Mouse (Mus musculus) heart, adult 2 months (tissue): Measurements from ENCODE around the gene Dap. TPM values are rescaled to one million over a fixed set of nuclear protein-coding genes. Genes with fewer than 3 reads are reported as not detected.
A peak's percentile ranks its signal among the peaks of the same experiment; 100 is the strongest.

ENCODE experiments used
- DNase-seq, 2 experiments: peaks; one replicate each; pipeline ENCODE4 v3.0.0; 2021
- H3K27ac ChIP-seq: fragments of 200-600 bp; 2 replicates; pipeline ENCODE4 v1.8.1; 2022
- H3K27me3 ChIP-seq: fragments of 200-500 bp; 2 replicates; pipeline ENCODE4 v1.6.1; 2012; ENCODE audit warnings: mild to moderate bottlenecking, low read length, inconsistent platforms, mixed read lengths; ENCODE audit not compliant: control insufficient read depth, insufficient read depth
- H3K36me3 ChIP-seq: fragments of 200-500 bp; 2 replicates; pipeline ENCODE4 v1.6.1; 2012; ENCODE audit warnings: low read length, inconsistent platforms; ENCODE audit not compliant: control insufficient read depth, insufficient read depth
- H3K4me1 ChIP-seq: fragments of 200-500 bp; 2 replicates; pipeline ENCODE4 v1.6.1; 2011; ENCODE audit warnings: low read length; ENCODE audit not compliant: control insufficient read depth, insufficient read depth
- H3K4me3 ChIP-seq: fragments of 200-600 bp; 2 replicates; pipeline ENCODE4 v1.8.1; 2022
- H3K79me2 ChIP-seq: fragments of 200-500 bp; replicated peaks from 2 replicates; pipeline ENCODE4 v1.6.1; 2012; ENCODE audit warnings: mild to moderate bottlenecking, inconsistent platforms, low read length, moderate library complexity, mixed read lengths; ENCODE audit not compliant: control insufficient read depth, insufficient read depth
- H3K9ac ChIP-seq: fragments of 200-500 bp; 2 replicates; pipeline ENCODE4 v1.6.1; 2012; ENCODE audit warnings: low read depth, mild to moderate bottlenecking, control low read depth, inconsistent platforms, low read length, mixed read lengths
- CTCF ChIP-seq: fragments of 200-600 bp; IDR thresholded peaks from 2 replicates; pipeline ENCODE4 v1.8.1; 2022; ENCODE audit warnings: antibody characterized with exemption, mild to moderate bottlenecking, moderate library complexity
- EP300 ChIP-seq: fragments of 200-500 bp; IDR thresholded peaks from 2 replicates; pipeline ENCODE4 v1.6.1; 2011; ENCODE audit warnings: low read depth, low read length, control low read depth; ENCODE audit not compliant: insufficient read depth
- POLR2A ChIP-seq: fragments of 200-500 bp; IDR thresholded peaks from 2 replicates; pipeline ENCODE4 v1.6.1; 2011; ENCODE audit warnings: mild to moderate bottlenecking, low read depth, low read length, control low read depth; ENCODE audit not compliant: insufficient read depth
- WGBS: fragments of 180-500 bp; shearing (Covaris S2); methylation state at CpG from one replicate; pipeline ENCODE4 v1.1.7; 2018; 5-methylcytosine and 5-hydroxymethylcytosine counted together
- intact Hi-C: fragments of 180-260 bp; cut with DNase I; formaldehyde crosslinking; loops from one replicate; pipeline ENCODE4 v1.15.1; 2025
- polyA plus RNA-seq: library from polyadenylated mRNA; depleted of rRNA; stranded (reverse); fragments of >200 nt; gene quantifications from 2 replicates; pipeline ENCODE4 v1.2.3, GENCODE M21; 2012; rRNA removed
- total RNA-seq, 2 experiments: library from RNA; stranded (reverse); gene quantifications; 2 replicates each; pipeline ENCODE4 v1.2.3; 2021

Dap gene
- total and polyA plus RNA-seq, 3 experiments, result 17.7 to 27.0 (median 18.8) TPM

- Histone ChIP-seq H3K4me1 (peaks cover 5% of the 10 kb centered on the region), H3K4me3 (no peak overlapping the region), H3K27ac (no peak overlapping the region), H3K27me3 (no peaks in the 10 kb centered on the region), H3K79me2 (no peaks in the 10 kb centered on the region), H3K9ac (no peak overlapping the region), H3K36me3 (no peaks in the 10 kb centered on the region)
- intact Hi-C loops, result no loop called here
- 85% methylated on average over 12 of the region's 12 CpGs for WGBS
- no peak for DNase-seq
- TF ChIP-seq EP300, result no peak
- TF ChIP-seq CTCF, result no peak; the same call in 1 of the 2 replicates
These were observed 96.7 kb downstream of the Dap start for GRCm38 (mm10) chr15:31320598-31321377.

GRCm38 (mm10) chr15:31323684-31324083, 99.6 kb downstream of the Dap start:
- intact Hi-C loops, result no loop called here
- Histone ChIP-seq H3K27ac (no peak overlapping the region), H3K36me3 (no peaks in the 10 kb centered on the region), H3K4me3 (no peak overlapping the region), H3K9ac (no peak overlapping the region), H3K27me3 (no peaks in the 10 kb centered on the region), H3K4me1 (peaks cover 4% of the 10 kb centered on the region; the same call in 1 of the 2 replicates), H3K79me2 (no peaks in the 10 kb centered on the region)
- WGBS, result 85% methylated on average over 4 of the region's 4 CpGs
- TF ChIP-seq EP300 (no peak), CTCF (peak; percentile 67), POLR2A (no peak)
- DNase-seq, result no peak

Other genes starting within 250 kb of the Dap start
- gene Ankrd33b, start 143.4 kb downstream of the Dap start, total RNA-seq, result 10 to 100 TPM; 28.6 to 32.8 TPM
- gene Ankrd33b, start 143.4 kb downstream of the Dap start, polyA plus RNA-seq, result 7.8 and 16.5 TPM in 2 replicates
- not detected for gene Ropn1l, start 229.4 kb downstream of the Dap start, total RNA-seq
- 0.67 and 0.86 TPM in 2 replicates for gene Ropn1l, start 229.4 kb downstream of the Dap start, polyA plus RNA-seq